Mouse (Mus musculus) G1E (cell line): ENCODE measurements around the gene Socs4.

ENCODE experiments used
- CTCF ChIP-seq: IDR thresholded peaks from 2 replicates; pipeline ENCODE4 v1.5.1; 2012; ENCODE audit warnings: low read depth, low read length, inconsistent platforms, mixed read lengths
- GATA1 ChIP-seq: IDR thresholded peaks from 2 replicates; pipeline ENCODE4 v1.6.1; 2012; ENCODE audit warnings: borderline replicate concordance, low read length, inconsistent platforms, mixed read lengths
- POLR2AphosphoS5 ChIP-seq: IDR thresholded peaks from 2 replicates; pipeline ENCODE4 v1.6.1; 2012; ENCODE audit warnings: low read depth, low read length, inconsistent platforms; ENCODE audit not compliant: insufficient replicate concordance
- TAL1 ChIP-seq: conservative IDR thresholded peaks from 2 replicates; pipeline ENCODE4 v1.6.1; 2012; ENCODE audit warnings: low read depth, low read length, inconsistent platforms, mixed read lengths

DNA sequence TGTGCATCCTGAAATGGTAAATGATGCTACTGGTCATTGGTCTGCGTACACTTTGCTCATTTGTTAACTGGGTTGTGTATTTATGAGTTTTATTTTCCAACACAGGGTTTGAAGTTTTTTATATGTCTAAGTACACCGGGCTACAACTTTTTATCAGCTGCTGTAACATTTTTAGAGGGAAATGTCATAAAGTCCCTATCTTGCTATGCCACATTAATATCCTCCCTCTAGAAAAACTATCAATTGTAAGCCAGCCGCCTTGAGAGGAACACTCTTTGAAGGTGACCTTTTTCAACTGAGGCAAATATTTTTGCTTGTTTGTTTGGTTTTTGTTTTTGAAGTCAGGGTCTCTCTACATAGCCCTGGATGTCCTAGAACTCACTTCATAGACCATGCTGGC is 42.7 kb upstream of the Socs4 start:
- TF ChIP-seq CTCF: no peak
- no peak for TF ChIP-seq GATA1
- no peak for TF ChIP-seq POLR2AphosphoS5
- no peak for TF ChIP-seq TAL1
